Mouse (Mus musculus) MEL (cell line): Measurements from ENCODE around the gene Fer1l4. TPM values are rescaled to one million over a fixed set of nuclear protein-coding genes. Genes with fewer than 3 reads are reported as not detected.

Experiments used
- DNase-seq: peaks from one replicate; pipeline ENCODE4 v3.0.0; 2011; ENCODE audit warnings: low read depth, low spot score
- H3K27ac ChIP-seq: 2 replicates; pipeline ENCODE4 v1.5.1; 2012; ENCODE audit warnings: low read depth, mild to moderate bottlenecking, control low read depth, low read length, moderate library complexity; ENCODE audit not compliant: control insufficient read depth
- H3K27me3 ChIP-seq, 2 experiments: fragments of 150-350 bp in 1 of 2; sonication (generic) in 1 of 2; 2 replicates each; pipeline ENCODE4 v1.6.1; 2012; ENCODE audit warnings: low read length in 2 of 2, mild to moderate bottlenecking in 2 of 2, improper control_type of control experiment in 1 of 2, moderate library complexity in 1 of 2; ENCODE audit not compliant: insufficient read depth in 2 of 2, control insufficient read depth in 1 of 2
- H3K36me3 ChIP-seq, 2 experiments: 2 replicates each; pipeline ENCODE4 v1.6.1; 2012 to 2014; ENCODE audit warnings: low read length in 2 of 2, improper control_type of control experiment in 1 of 2, inconsistent platforms in 1 of 2, mild to moderate bottlenecking in 1 of 2; ENCODE audit not compliant: insufficient read depth in 2 of 2, control insufficient read depth in 1 of 2
- H3K4me1 ChIP-seq, 2 experiments: fragments of 150-350 bp in 1 of 2; sonication (generic) in 1 of 2; 2 replicates each; pipeline ENCODE4 v1.6.1; 2012; ENCODE audit warnings: low read length in 2 of 2, improper control_type of control experiment in 1 of 2, mild to moderate bottlenecking in 1 of 2; ENCODE audit not compliant: insufficient read depth in 2 of 2, control insufficient read depth in 1 of 2
- H3K4me3 ChIP-seq, 2 experiments: fragments of 150-350 bp in 1 of 2; sonication (generic) in 1 of 2; 2 replicates each; pipeline ENCODE4 v1.5.1; 2012; ENCODE audit warnings: low read depth in 2 of 2, low read length in 2 of 2, mild to moderate bottlenecking in 2 of 2, moderate library complexity in 2 of 2, control low read depth in 1 of 2, improper control_type of control experiment in 1 of 2; ENCODE audit not compliant: control insufficient read depth in 1 of 2, insufficient read depth in 1 of 2
- H3K79me2 ChIP-seq: 2 replicates; pipeline ENCODE4 v1.6.1; 2012; ENCODE audit warnings: mild to moderate bottlenecking, low read length, moderate library complexity; ENCODE audit not compliant: control insufficient read depth, poor library complexity, insufficient read depth
- H3K9ac ChIP-seq: 2 replicates; pipeline ENCODE4 v1.6.1; 2012; ENCODE audit warnings: low read depth, mild to moderate bottlenecking, control low read depth, low read length, moderate library complexity; ENCODE audit not compliant: control insufficient read depth, poor library complexity, severe bottlenecking
- H3K9me3 ChIP-seq: fragments of 150-350 bp; sonication (generic); replicated peaks from 2 replicates; pipeline ENCODE4 v1.6.1; 2012; ENCODE audit warnings: mild to moderate bottlenecking, low read length, improper control_type of control experiment, moderate library complexity; ENCODE audit not compliant: insufficient read depth
- CTCF ChIP-seq, 3 experiments: IDR thresholded peaks in 2 of 3; conservative IDR thresholded peaks in 1 of 3; 2 replicates each; pipeline ENCODE4 v1.5.1; 2011 to 2012; ENCODE audit warnings: low read length in 3 of 3, low read depth in 2 of 3, mild to moderate bottlenecking in 2 of 3, improper control_type of control experiment in 1 of 3, inconsistent platforms in 1 of 3, mixed read lengths in 1 of 3, moderate library complexity in 1 of 3; ENCODE audit not compliant: control insufficient read depth in 1 of 3, insufficient read depth in 1 of 3, poor library complexity in 1 of 3, severe bottlenecking in 1 of 3
- E2F4 ChIP-seq: IDR thresholded peaks from 2 replicates; pipeline ENCODE4 v1.6.1; 2011; ENCODE audit warnings: low read depth, low read length, improper control_type of control experiment, borderline replicate concordance
- EP300 ChIP-seq, 2 experiments: IDR thresholded peaks; 2 replicates each; pipeline ENCODE4 v1.6.1; 2011; ENCODE audit warnings: improper control_type of control experiment in 2 of 2, low read length in 2 of 2, low read depth in 1 of 2, mild to moderate bottlenecking in 1 of 2
- ETS1 ChIP-seq: IDR thresholded peaks from 2 replicates; pipeline ENCODE4 v1.6.1; 2012; ENCODE audit warnings: low read depth, mild to moderate bottlenecking, inconsistent platforms, low read length, improper control_type of control experiment, moderate library complexity
- GABPA ChIP-seq: IDR thresholded peaks from 2 replicates; pipeline ENCODE4 v1.6.1; 2012; ENCODE audit warnings: low read depth, mild to moderate bottlenecking, inconsistent platforms, low read length, improper control_type of control experiment, moderate library complexity
- GATA1 ChIP-seq: IDR thresholded peaks from 2 replicates; pipeline ENCODE4 v1.6.1; 2011; ENCODE audit warnings: low read depth, low read length, improper control_type of control experiment
- MAFK ChIP-seq: IDR thresholded peaks from 2 replicates; pipeline ENCODE4 v1.6.1; 2011; ENCODE audit warnings: low read depth, mild to moderate bottlenecking, low read length, improper control_type of control experiment, borderline replicate concordance
- MXI1 ChIP-seq: IDR thresholded peaks from 2 replicates; pipeline ENCODE4 v1.6.1; 2011; ENCODE audit warnings: mild to moderate bottlenecking, low read depth, low read length, improper control_type of control experiment
- MYC ChIP-seq: IDR thresholded peaks from 2 replicates; pipeline ENCODE4 v1.6.1; 2011; ENCODE audit warnings: low read depth, mild to moderate bottlenecking, low read length, improper control_type of control experiment, moderate library complexity
- NELFE ChIP-seq: IDR thresholded peaks from 2 replicates; pipeline ENCODE4 v1.6.1; 2011; ENCODE audit warnings: low read depth, low read length, improper control_type of control experiment
- POLR2A ChIP-seq, 2 experiments: IDR thresholded peaks; 2 replicates each; pipeline ENCODE4 v1.6.1; 2011 to 2012; ENCODE audit warnings: low read length in 2 of 2, mild to moderate bottlenecking in 2 of 2, control low read depth in 1 of 2, improper control_type of control experiment in 1 of 2, low read depth in 1 of 2, moderate library complexity in 1 of 2; ENCODE audit not compliant: control insufficient read depth in 1 of 2, insufficient read depth in 1 of 2, poor library complexity in 1 of 2
- POLR2AphosphoS2 ChIP-seq: IDR thresholded peaks from 2 replicates; pipeline ENCODE4 v1.6.1; 2011; ENCODE audit warnings: low read length, improper control_type of control experiment
- POLR2AphosphoS5 ChIP-seq: IDR thresholded peaks from 2 replicates; pipeline ENCODE4 v1.6.1; 2012; ENCODE audit warnings: low read depth, borderline replicate concordance, mild to moderate bottlenecking, inconsistent platforms, low read length, moderate library complexity, mixed read lengths
- RAD21 ChIP-seq: IDR thresholded peaks from 2 replicates; pipeline ENCODE4 v1.6.1; 2011; ENCODE audit warnings: mild to moderate bottlenecking, low read depth, low read length, improper control_type of control experiment
- SIN3A ChIP-seq: IDR thresholded peaks from 2 replicates; pipeline ENCODE4 v1.6.1; 2012; ENCODE audit warnings: low read length, improper control_type of control experiment, inconsistent platforms
- TAL1 ChIP-seq: IDR thresholded peaks from 2 replicates; pipeline ENCODE4 v1.6.1; 2012; ENCODE audit warnings: mild to moderate bottlenecking, inconsistent platforms, low read length, moderate library complexity, mixed read lengths
- USF1 ChIP-seq: IDR thresholded peaks from 2 replicates; pipeline ENCODE4 v1.6.1; 2014; ENCODE audit warnings: low read depth, mild to moderate bottlenecking, inconsistent platforms, low read length, improper control_type of control experiment, moderate library complexity
- polyA plus RNA-seq, 2 experiments: library from polyadenylated mRNA; stranded (reverse) in 1 of 2; unstranded in 1 of 2; fragments of >175 nt in 1 of 2; fragments of >200 nt in 1 of 2; gene quantifications; 2 replicates each; pipeline versions ENCODE4 v1.2.1 to v1.2.4; 2012; ENCODE audit warnings: low replicate concordance in 2 of 2, low read depth in 1 of 2; ENCODE audit not compliant: insufficient read length in 2 of 2, insufficient read depth in 1 of 2, missing spikeins in 1 of 2
- total RNA-seq: library from RNA; depleted of rRNA; stranded (reverse); fragments of 300-350 nt; gene quantifications from 2 replicates; pipeline ENCODE4 v1.2.3, GENCODE M21; 2012

Fer1l4 gene
- total and polyA plus RNA-seq, 3 experiments: 0.04 to 0.07 TPM; not detected in 1

- no peaks in the 10 kb centered on the region for H3K4me1 ChIP-seq
- DNase-seq: peak; percentile 16
- H3K27ac ChIP-seq: no peak overlapping the region
- TF ChIP-seq ETS1: no peak
- no peaks in the 10 kb centered on the region for H3K79me2 ChIP-seq
- H3K36me3 ChIP-seq: peaks cover 0 to 3% of the 10 kb centered on the region in 2 experiments; a peak in 1 of 4 replicates
- H3K4me3 ChIP-seq: no peak overlapping the region
- no peak overlapping the region; the same call in 1 of the 2 replicates for H3K9ac ChIP-seq
- no peaks in the 10 kb centered on the region for H3K9me3 ChIP-seq
- H3K27me3 ChIP-seq: no peaks in the 10 kb centered on the region
These were observed 73.3 kb downstream of the Fer1l4 start for GRCm38 (mm10) chr2:155979328-155979991.

GRCm38 (mm10) chr2:155974087-155974731 is 78.5 kb downstream of the Fer1l4 start:
- Histone ChIP-seq H3K9ac (no peak overlapping the region), H3K27ac (no peak overlapping the region), H3K36me3 (no peaks in the 10 kb centered on the region; a peak in 1 of 4 replicates), H3K4me1 (no peaks in the 10 kb centered on the region), H3K9me3 (no peaks in the 10 kb centered on the region), H3K4me3 (no peak overlapping the region), H3K27me3 (no peaks in the 10 kb centered on the region), H3K79me2 (no peaks in the 10 kb centered on the region)
- TF ChIP-seq E2F4: no peak
- TF ChIP-seq CTCF (IDR thresholded peaks at IDR 0.05 in 2 of 3, conservative IDR thresholded peaks at IDR 0.05 in 1 of 3; ENCODE audit: control insufficient read depth in 1 of 3, insufficient read depth in 1 of 3, low read depth in 2 of 3, low read length in 3 of 3, poor library complexity in 1 of 3, severe bottlenecking in 1 of 3): no peak
- TF ChIP-seq GABPA: no peak
- no peak for TF ChIP-seq MXI1
- TF ChIP-seq USF1: no peak
- no peak for TF ChIP-seq MAFK
- no peak for TF ChIP-seq EP300 (IDR thresholded peaks at IDR 0.05; ENCODE audit: low read depth in 1 of 2, low read length in 2 of 2)
- TF ChIP-seq MYC: no peak
- no peak for TF ChIP-seq POLR2AphosphoS5
- TF ChIP-seq POLR2A (IDR thresholded peaks at IDR 0.05; ENCODE audit: control insufficient read depth in 1 of 2, insufficient read depth in 1 of 2, low read depth in 1 of 2, low read length in 2 of 2, poor library complexity in 1 of 2): no peak
- no peak for TF ChIP-seq POLR2AphosphoS2
- no peak for TF ChIP-seq ETS1
- TF ChIP-seq SIN3A: no peak
- TF ChIP-seq GATA1: no peak
- no peak for TF ChIP-seq RAD21
- TF ChIP-seq NELFE: no peak
- TF ChIP-seq TAL1: no peak
- no peak for DNase-seq
